Mouse (Mus musculus) adrenal gland, adult (tissue): ENCODE measurements at regions not wholly inside any gene's neighbourhood (a gene's known extent, or its start where the extent isn't known, plus 50 kb on each side); places are given as distances from the start of the nearest gene placed in this dataset.

Source experiments
- DNase-seq, 2 experiments: peaks; one replicate each; pipeline ENCODE4 v3.0.0; 2022 to 2023; ENCODE audit warnings: low spot score in 1 of 2; ENCODE audit not compliant: inconsistent age in 2 of 2

DNA sequence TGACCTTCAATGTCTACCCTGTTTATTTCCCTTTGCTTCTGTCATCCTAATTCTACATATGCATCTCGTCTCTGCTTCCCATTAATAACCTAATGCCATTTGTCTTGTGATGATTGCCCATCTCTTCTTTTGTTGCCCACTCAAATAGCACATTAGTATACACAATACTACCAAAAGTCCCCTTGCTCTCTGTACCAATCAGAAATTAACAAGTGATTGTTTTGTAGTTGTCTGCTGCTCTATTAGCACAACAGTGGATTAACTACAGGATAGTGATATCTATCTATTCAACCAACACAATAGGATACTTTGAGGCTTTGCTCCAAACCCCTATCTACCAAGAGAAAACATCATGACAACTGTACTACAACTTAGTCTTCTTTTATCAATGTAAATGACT lies 70.4 kb downstream of the Etaa1 start:
- no peak for DNase-seq
